Comparison of ENCODE assay signal across 9 mouse cellular contexts in the genomic region with DNA sequence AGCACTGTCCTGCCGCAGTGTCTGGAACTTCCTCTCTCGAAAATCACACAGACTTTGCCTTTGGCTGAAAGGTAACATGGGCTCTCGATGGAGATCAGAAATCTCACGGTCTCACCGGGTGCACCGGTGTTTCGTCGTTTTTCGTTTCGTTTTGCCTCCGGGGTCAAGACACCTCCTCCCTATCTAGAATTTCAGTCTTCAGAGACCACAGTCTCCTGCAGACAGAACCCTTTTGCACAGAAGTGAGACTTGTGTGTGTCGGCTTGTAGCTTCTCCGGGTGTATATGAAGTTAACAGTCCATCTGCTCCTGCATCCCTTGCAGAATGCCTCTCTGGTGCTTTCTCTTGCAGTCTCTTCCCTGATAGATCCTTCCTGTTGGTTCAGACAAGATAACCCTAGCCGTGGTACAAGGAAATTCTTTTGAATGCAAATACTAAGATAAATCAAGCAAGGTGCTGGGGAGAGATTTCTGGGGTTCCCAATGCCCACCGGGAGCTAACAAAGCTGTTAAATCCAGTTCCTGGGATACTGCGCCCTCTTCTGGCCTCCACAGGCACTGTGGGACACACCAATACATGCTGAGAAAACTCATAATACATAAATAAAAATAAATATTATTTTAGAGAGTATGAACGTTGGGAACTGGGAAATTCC. TPM values are rescaled to one million over a fixed set of nuclear protein-coding genes. Genes with fewer than 3 reads are reported as not detected.
DNase-seq lines count a peak whose midpoint lies in the region; ATAC-seq and TF ChIP-seq lines count a peak whose summit lies in the region.
"Had no signal": no experiment of that assay in that cellular context is flagged by ENCODE, and none has a peak within 500 bp of the region (broad histone marks: within the 10 kb centered on the region; RNA-seq: fewer than 3 reads in every experiment).

No protein-coding gene starts in this region.

- no peak overlapping the region for H3K27ac ChIP-seq in hindbrain, embryonic 11.5 days (ENCODE audit: low read depth, low read length)
- H3K27ac ChIP-seq in hindbrain, embryonic 13.5 days = no peak overlapping the region
- no peak overlapping the region for H3K27ac ChIP-seq in kidney, embryonic 16.5 days (ENCODE audit: low read length)
- H3K27ac ChIP-seq in small intestine, adult 2 months (ENCODE audit: insufficient read depth, low read depth, low read length) = no peak overlapping the region
- H3K27ac ChIP-seq: hindbrain, embryonic 15.5 days had no signal

- no peaks in the 10 kb centered on the region for H3K36me3 ChIP-seq in hindbrain, embryonic 11.5 days (ENCODE audit: control insufficient read depth, insufficient read depth, low read length)
- no peaks in the 10 kb centered on the region for H3K36me3 ChIP-seq in hindbrain, embryonic 13.5 days
- H3K36me3 ChIP-seq in E14TG2a.4 (ENCODE audit: insufficient read depth, low read length) = no peaks in the 10 kb centered on the region
- no peaks in the 10 kb centered on the region for H3K36me3 ChIP-seq in kidney, embryonic 16.5 days (ENCODE audit: insufficient read depth, low read length)
- H3K36me3 ChIP-seq in small intestine, adult 2 months (ENCODE audit: control insufficient read depth, insufficient read depth, low read length) = no peaks in the 10 kb centered on the region
- H3K36me3 ChIP-seq: hindbrain, embryonic 15.5 days had no signal

- TF ChIP-seq POLR2A in small intestine, adult 2 months (IDR thresholded peaks at IDR 0.05; ENCODE audit: low read depth, low read length) = no peak

- H3K4me3 ChIP-seq in hindbrain, embryonic 11.5 days (ENCODE audit: low read depth, low read length) = no peak overlapping the region
- H3K4me3 ChIP-seq in hindbrain, embryonic 13.5 days = no peak overlapping the region
- no peak overlapping the region for H3K4me3 ChIP-seq in E14TG2a.4 (replicated peaks; ENCODE audit: low read length)
- H3K4me3 ChIP-seq in kidney, embryonic 16.5 days (ENCODE audit: low read length) = peak overlapping the region; percentile 30
- H3K4me3 ChIP-seq in small intestine, adult 2 months (ENCODE audit: low read depth, low read length) = no peak overlapping the region
- H3K4me3 ChIP-seq: hindbrain, embryonic 15.5 days had no signal

- no peak for ATAC-seq in hindbrain, embryonic 11.5 days (ENCODE audit: low FRiP score)
- ATAC-seq in hindbrain, embryonic 13.5 days (ENCODE audit: low FRiP score) = no peak
- ATAC-seq in kidney, embryonic 16.5 days (ENCODE audit: low FRiP score, low TSS enrichment) = no peak

- H3K9me3 ChIP-seq in hindbrain, embryonic 11.5 days (ENCODE audit: control insufficient read depth, low read length) = no peaks in the 10 kb centered on the region
- H3K9me3 ChIP-seq in hindbrain, embryonic 13.5 days = peaks cover 3% of the 10 kb centered on the region; the same call in 1 of the 2 replicates
- H3K9me3 ChIP-seq in E14TG2a.4 (ENCODE audit: low read length) = peaks cover 16% of the 10 kb centered on the region
- no peaks in the 10 kb centered on the region for H3K9me3 ChIP-seq in kidney, embryonic 16.5 days (ENCODE audit: low read length)
- H3K9me3 ChIP-seq: hindbrain, embryonic 15.5 days had no signal

- DNase-seq in hindbrain, embryonic 11.5 days (ENCODE audit: low spot score) = peak; percentile 27
- peak; percentile 20 for DNase-seq in 3T3-L1 (ENCODE audit: low read depth, low spot score)
- no peak for DNase-seq in urinary bladder, postnatal 36 days (ENCODE audit: low spot score in 2 of 2)
- DNase-seq in natural killer cell, adult 2 months (ENCODE audit: low spot score in 2 of 2) = no peak

- 74% methylated on average over 17 of the region's 17 CpGs for WGBS in hindbrain, embryonic 11.5 days
- 73% methylated on average over 17 of the region's 17 CpGs for WGBS in hindbrain, embryonic 13.5 days
- WGBS in kidney, embryonic 16.5 days = 58% methylated on average over 17 of the region's 17 CpGs
- WGBS in small intestine, adult 2 months = 70% methylated on average over 17 of the region's 17 CpGs

- no peaks in the 10 kb centered on the region for H3K4me1 ChIP-seq in hindbrain, embryonic 11.5 days (replicated peaks; ENCODE audit: control insufficient read depth, insufficient read depth, low read length)
- H3K4me1 ChIP-seq in hindbrain, embryonic 13.5 days (replicated peaks) = no peaks in the 10 kb centered on the region
- H3K4me1 ChIP-seq in E14TG2a.4 (replicated peaks; ENCODE audit: low read depth, low read length) = no peaks in the 10 kb centered on the region
- no peaks in the 10 kb centered on the region for H3K4me1 ChIP-seq in kidney, embryonic 16.5 days (ENCODE audit: insufficient read depth, low read length)
- H3K4me1 ChIP-seq in small intestine, adult 2 months (ENCODE audit: control insufficient read depth, insufficient read depth, insufficient read length, low read length) = no peaks in the 10 kb centered on the region
- H3K4me1 ChIP-seq: hindbrain, embryonic 15.5 days had no signal

- no peaks in the 10 kb centered on the region for H3K27me3 ChIP-seq in hindbrain, embryonic 11.5 days (ENCODE audit: control insufficient read depth, insufficient read depth, low read length)
- no peaks in the 10 kb centered on the region for H3K27me3 ChIP-seq in hindbrain, embryonic 13.5 days
- no peaks in the 10 kb centered on the region; the same call in 1 of the 2 replicates for H3K27me3 ChIP-seq in E14TG2a.4 (ENCODE audit: insufficient read depth, low read length)
- no peaks in the 10 kb centered on the region for H3K27me3 ChIP-seq in kidney, embryonic 16.5 days (ENCODE audit: insufficient read depth, low read length)
- no peaks in the 10 kb centered on the region for H3K27me3 ChIP-seq in small intestine, adult 2 months (ENCODE audit: control insufficient read depth, insufficient read depth, low read length)
- H3K27me3 ChIP-seq: hindbrain, embryonic 15.5 days had no signal

- H3K4me2 ChIP-seq in hindbrain, embryonic 11.5 days (replicated peaks; ENCODE audit: low read depth, low read length) = no peak overlapping the region
- no peak overlapping the region for H3K4me2 ChIP-seq in hindbrain, embryonic 13.5 days
- H3K4me2 ChIP-seq in kidney, embryonic 16.5 days (replicated peaks; ENCODE audit: low read depth, low read length) = peak overlapping the region; percentile 49
- H3K4me2 ChIP-seq: hindbrain, embryonic 15.5 days had no signal

- peak; percentile 26 for TF ChIP-seq CTCF in E14TG2a.4 (conservative IDR thresholded peaks at IDR 0.05; ENCODE audit: low read length)
- TF ChIP-seq CTCF in small intestine, adult 2 months (IDR thresholded peaks at IDR 0.05; ENCODE audit: extremely low read depth, insufficient read length, insufficient replicate concordance, low read depth, low read length) = peak; percentile 12; the same call in 1 of the 2 replicates

- no peak overlapping the region for H3K9ac ChIP-seq in hindbrain, embryonic 11.5 days (ENCODE audit: low read depth, low read length)
- no peak overlapping the region for H3K9ac ChIP-seq in hindbrain, embryonic 13.5 days
- H3K9ac ChIP-seq in kidney, embryonic 16.5 days (replicated peaks; ENCODE audit: low read length) = no peak overlapping the region; the same call in 1 of the 2 replicates
- H3K9ac ChIP-seq: hindbrain, embryonic 15.5 days had no signal

RNA-seq across cellular contexts. Expression of a gene that starts 22.5 kb away (rescaled TPM):
- not detected in 2 replicates for polyA plus RNA-seq in hindbrain, embryonic 11.5 days (2014; fragmentation: Nextera tagmentation; extraction: Ambion mirVana)
- not detected in 2 replicates for polyA plus RNA-seq in hindbrain, embryonic 13.5 days (2015; fragmentation: Nextera tagmentation; extraction: Ambion mirVana)
- not detected in 2 replicates for polyA plus RNA-seq in kidney, embryonic 16.5 days (2015; fragmentation: Nextera tagmentation; extraction: Ambion mirVana)
- not detected in 2 replicates for polyA plus RNA-seq in small intestine, adult 2 months (2012; rRNA removed)
- polyA plus RNA-seq: hindbrain, embryonic 15.5 days had no signal

RNA-seq across cellular contexts. Expression of a gene that starts 27.8 kb away (rescaled TPM):
- not detected in 2 replicates for polyA plus RNA-seq in hindbrain, embryonic 11.5 days (2014; fragmentation: Nextera tagmentation; extraction: Ambion mirVana)
- polyA plus RNA-seq in hindbrain, embryonic 13.5 days (2015; fragmentation: Nextera tagmentation; extraction: Ambion mirVana) = not detected in 2 replicates
- polyA plus RNA-seq in kidney, embryonic 16.5 days (2015; fragmentation: Nextera tagmentation; extraction: Ambion mirVana) = not detected in 2 replicates
- polyA plus RNA-seq in small intestine, adult 2 months (2012; rRNA removed) = not detected in 2 replicates
- polyA plus RNA-seq: hindbrain, embryonic 15.5 days had no signal

RNA-seq across cellular contexts. Expression of a gene that starts 43.9 kb away (rescaled TPM):
- not detected in 2 replicates for polyA plus RNA-seq in hindbrain, embryonic 11.5 days (2014; fragmentation: Nextera tagmentation; extraction: Ambion mirVana)
- not detected in 2 replicates for polyA plus RNA-seq in hindbrain, embryonic 13.5 days (2015; fragmentation: Nextera tagmentation; extraction: Ambion mirVana)
- polyA plus RNA-seq in kidney, embryonic 16.5 days (2015; fragmentation: Nextera tagmentation; extraction: Ambion mirVana) = not detected in 2 replicates
- not detected in 2 replicates for polyA plus RNA-seq in small intestine, adult 2 months (2012; rRNA removed)
- polyA plus RNA-seq: hindbrain, embryonic 15.5 days had no signal

Comparison
In these comparisons a context has a peak if more than half of its experiments do, and no peak if none do; other contexts are left out.
1. DNase-seq: peak in hindbrain, embryonic 11.5 days (single experiment) and 3T3-L1 (single experiment); none in urinary bladder, postnatal 36 days (0 of 2) and natural killer cell, adult 2 months (0 of 2).